Mouse (Mus musculus) left cerebral cortex, adult 11 months (tissue): ENCODE results near the gene Fgf4.

Source experiments
- DNase-seq: peaks from one replicate; pipeline ENCODE4 v3.0.0; 2022; ENCODE audit warnings: low spot score

Fgf4 gene

DNA sequence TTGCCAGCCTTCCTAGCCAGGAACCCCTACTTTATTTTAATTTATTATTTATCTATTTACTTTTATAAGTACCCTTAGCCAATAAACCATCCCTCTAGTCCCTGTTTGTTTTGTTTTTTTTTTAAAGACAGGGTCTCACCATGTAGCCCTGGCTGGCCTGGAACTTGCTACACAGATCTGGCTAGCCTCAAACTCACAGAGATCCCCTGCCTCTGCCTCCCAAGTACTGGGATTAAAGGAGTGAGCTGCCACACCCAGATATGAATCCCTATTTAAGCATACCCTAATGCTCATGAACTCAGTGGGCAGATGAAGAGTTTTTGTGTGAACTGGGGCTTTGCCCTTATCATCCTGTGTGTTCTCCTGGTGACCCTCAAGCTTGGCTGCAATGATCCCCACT, at the start of gene Fgf4:
Gene Fgf4, plus strand, starts transcription at position 301 of the 400 bp plus-strand sequence.
- DNase-seq = no peak

DNA sequence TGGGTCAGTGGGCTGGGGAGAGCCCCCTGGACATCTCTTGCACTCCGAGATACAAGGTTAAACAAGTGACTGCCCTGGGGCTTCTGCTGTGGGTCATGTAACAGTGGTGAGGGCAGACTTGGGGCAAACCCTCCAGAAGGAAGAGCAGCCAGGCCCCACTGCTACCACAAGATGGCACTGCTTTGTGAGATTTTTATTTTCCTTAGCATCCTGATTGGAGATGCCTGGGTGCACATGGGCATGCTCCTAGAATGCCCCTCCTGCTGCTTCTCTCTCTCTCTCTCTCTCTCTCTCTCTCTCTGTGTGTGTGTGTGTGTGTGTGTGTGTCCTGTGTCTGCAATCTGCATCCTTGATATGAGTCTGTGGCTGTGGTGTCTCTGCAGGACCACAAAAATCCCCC, 48.7 kb upstream of the Fgf4 start:
- peak; percentile 11 for DNase-seq

DNA sequence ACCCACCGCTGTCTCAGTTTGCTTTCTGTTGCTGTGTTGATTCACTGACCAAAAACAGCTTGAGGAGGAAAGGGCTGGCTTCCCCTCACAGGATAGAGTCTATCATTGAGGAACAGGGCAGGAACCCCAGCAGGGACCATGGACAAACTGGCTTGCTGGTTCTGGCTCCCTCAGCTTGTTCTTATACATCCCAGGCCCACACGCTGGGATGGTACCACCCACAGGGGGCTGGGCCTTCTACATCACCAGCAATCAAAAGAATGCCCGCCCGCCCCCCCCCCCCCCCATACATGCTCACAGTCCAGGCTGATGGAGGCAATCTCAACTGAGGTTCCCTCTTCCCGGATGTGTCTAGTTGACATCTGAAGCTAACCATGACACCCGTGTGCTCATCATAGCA, 40.1 kb upstream of the Fgf4 start:
- DNase-seq = no peak

DNA sequence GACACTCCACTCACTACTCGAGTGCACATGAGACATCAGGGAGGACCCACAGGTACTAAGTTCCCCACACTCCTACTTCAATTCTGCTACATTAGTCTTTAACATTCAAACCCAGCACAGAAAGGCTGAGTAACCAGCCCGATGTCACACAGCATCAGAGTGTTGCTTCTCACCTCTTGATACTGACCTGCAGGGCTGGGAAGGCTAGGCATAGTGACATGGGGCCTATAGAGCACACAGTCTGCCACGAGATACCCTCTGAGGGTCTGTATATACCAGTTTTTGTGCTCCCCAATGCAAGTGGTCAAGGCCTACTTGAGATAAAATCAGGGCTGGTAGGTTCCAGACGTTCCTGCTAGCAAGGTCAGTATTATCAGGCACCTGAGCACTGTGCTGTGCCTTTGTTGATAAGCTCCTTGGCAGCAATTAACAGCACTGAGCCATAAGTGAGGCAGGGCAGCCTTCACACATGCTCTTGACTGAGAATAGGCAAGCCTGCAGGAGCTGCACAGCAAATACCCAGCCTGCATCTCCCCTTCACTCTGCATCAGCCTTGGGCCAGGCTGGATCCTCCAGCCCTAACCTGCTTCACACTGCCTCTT, 39.1 kb upstream of the Fgf4 start:
- no peak for DNase-seq

DNA sequence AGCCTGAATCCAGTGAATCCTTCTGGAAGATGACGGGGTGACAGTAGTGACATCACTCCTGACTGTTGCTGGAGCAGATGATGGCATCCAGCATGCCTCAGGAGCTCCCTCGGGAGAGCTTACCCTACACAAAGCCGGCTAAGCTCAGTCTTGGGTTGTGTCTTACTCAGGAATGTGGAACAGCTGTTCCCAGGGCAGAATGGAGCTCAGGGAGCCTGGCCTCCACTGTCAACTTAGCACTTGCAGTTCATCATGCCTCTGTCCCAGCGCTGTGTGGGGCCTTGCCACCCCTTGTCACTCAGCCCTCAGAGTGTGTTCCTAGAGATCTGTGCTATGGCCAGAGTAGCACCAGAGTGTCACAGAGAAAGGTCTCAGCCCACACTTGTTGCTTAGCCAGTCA, 35.6 kb upstream of the Fgf4 start:
- DNase-seq = no peak

DNA sequence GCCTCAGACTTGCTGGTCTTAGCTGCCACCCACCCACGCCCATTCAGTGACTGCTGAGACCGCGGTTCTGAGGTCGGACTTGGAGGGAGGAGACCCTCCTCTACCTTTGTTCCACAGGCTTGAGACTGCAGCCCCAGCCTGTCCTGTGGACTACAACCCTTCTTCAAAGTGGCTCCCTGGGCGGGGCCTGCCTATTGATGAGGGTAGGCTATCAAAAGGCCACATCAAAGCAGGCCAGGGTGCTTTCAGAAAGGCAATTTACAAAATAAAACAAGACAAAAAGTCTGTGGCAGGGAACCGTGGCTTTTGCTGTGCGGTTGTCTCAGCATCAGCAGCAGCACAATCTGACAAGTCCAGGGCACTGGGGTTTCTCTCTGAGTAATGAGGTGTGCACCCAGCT, 25.3 kb upstream of the Fgf4 start:
- DNase-seq = no peak

DNA sequence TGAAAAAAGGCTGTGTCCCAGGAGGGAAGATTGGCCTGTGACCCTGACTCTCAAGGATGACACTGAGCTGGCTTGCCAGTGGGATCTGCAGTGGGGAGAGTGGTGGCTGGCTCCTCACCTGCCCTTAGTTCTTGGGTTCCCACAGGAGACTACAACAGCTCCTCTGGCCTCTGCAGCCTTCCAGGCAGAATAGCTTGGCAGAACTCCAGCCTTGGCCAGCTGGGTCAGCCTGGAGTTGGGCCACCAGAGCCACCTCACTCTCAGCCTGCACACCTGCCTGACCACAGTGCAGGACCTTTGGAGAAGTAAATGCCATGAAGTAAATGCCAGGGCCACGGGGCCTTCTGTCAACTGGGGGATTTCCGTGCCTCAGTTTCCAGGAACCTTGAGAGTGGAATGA, 23.2 kb upstream of the Fgf4 start:
- DNase-seq = no peak

DNA sequence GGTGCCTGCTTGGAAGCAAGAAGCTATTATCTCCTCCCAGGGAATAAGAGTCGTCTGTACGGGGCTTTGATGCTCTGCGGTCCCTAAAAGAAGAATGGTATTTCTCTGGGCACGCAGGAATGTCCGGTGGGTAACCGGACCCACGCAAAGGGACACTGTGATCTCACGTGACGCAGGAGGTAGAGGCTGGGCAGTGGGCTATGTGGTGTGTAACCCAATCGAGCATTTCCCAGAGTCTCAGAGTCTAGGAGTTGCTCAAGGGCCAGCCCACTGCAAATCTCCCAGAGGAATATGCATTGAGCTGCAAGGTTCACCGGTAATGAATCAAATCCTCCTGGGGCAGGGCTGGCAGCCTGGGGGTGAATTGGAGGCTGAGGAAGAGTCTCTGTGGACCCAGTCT, 18.8 kb upstream of the Fgf4 start:
- DNase-seq = no peak

DNA sequence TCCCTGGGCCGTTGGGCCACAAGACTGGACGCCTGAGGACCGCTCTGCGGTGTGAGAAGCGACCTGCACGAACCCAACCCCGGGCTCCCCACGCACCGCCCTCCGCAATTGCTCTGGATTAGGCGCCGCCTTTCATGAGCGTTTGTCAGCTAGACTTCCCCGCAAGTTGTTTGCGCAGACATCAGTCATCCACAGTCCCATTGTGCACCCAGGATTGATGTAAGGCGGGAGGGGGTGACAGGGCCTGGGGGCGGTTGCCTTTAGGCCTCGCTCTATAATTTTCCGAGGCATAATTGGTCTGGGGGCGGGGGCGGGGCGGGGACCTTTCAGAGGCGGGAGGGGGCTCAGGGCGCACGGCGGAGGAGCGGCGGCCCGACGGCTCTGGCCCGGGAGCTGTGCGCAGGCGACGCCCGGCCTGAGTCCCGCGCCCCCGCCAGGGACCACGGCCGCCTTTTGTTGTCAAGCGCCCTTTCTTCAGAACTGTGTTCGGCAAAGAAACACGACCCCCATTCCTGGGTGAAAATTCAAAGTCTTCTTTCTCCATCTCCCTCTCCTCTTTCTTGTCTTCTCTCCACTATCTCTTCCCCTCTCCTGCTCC, 9.2 kb upstream of the Fgf4 start, which contains the start of gene Fgf3:
Gene Fgf3, plus strand, starts transcription at position 193 of the 598 bp plus-strand sequence.
- no peak for DNase-seq

DNA sequence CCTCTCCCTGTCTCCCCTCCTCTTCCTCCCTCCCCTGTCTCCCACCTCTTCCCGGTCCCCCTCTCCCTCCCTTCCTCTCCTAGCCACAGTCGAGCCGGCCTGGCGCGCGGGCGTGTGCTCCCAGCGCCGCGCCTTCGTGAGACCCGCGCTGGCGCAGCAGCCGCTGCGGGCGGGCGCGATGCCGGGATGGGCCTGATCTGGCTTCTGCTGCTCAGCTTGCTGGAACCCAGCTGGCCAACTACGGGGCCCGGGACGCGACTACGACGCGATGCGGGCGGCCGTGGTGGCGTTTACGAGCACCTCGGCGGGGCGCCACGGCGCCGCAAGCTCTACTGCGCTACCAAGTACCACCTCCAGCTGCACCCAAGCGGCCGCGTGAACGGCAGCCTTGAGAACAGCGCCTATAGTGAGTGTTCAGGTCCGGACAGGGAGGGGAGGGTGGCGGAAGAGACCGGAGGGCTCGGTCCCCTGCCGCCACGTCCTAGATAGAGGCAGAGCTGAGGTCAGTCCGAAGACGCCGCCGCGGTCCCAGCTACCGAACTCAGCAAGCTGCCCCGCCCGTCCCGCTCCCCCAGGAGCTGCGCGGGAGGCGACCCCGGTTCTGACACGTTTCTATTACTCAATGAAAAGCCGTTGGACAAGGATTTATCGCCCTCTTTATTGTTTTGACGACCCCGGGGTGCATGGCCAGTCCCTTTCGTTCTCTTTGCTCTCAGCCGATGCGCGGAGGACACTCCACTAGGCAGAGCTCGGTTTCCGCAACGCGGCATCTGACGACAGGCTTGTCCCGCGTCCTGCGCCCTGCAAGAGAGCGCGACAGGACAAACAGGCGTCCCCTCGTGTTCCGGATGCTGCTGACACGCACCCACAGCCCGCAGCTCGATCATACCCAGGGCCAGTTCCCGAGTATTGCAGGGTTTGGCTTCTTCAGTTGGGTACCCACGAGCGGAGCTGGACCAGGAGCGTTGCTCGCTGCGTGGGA, 8.4 kb upstream of the Fgf4 start:
- no peak for DNase-seq

DNA sequence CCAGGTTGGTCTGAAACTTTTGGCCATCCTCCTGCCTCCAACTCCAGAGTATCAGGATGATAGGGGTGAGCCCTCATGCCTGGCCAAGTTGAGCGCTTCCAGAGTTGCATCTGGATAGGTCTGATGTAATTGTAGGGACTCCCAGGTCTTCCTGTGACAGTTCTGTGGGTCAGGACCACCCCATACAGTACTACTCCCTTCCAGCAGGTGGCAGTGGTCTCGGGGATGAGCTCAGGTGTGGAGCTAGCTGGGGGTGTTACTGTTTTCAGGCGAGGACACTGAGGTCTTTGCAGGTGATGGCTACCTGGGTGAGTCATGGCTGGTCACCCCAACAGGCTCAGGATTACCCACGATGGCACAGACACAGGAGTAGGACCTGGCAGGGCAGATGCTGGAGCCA, 1.0 kb upstream of the Fgf4 start:
- no peak for DNase-seq

DNA sequence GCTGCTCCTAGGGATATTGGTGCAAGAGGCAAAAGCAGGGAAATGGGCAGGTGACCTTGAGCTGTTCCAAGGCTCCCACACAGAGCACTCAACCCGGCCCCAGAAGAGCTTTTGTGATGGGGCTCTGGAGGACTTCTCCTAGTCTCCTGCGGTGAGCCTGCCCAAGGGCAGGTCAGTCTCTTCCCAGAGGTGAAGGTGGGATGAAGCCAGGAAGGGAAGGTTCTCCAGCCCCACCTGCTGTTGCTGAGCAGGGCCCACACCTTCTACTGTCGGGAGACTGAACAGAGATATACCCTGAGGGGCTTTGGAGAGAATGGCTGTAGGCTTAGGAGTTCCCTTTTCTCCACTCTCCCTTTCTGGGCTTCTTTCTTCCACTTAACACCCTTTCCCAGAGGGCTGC, 4.2 kb downstream of the Fgf4 start:
- no peak for DNase-seq

DNA sequence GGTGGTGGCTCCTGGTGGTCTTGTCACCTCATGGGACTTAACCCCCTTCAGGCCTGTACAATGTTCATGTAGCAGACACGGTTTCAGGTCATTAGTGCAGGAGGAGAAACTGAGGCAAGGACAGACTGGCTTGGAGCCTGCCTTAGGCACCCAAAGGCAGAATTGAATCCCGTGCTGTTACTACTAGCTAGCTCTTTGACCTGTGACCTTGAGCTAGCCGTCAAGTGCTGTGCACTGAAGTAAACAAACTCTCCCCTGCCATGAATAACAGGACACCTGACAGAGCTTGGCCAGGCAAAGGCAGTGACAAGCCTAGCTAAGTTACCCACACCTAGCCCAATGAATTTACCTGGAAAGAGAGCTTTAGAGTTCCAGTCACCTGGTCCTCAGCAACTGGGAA, 7.8 kb downstream of the Fgf4 start:
- no peak for DNase-seq

DNA sequence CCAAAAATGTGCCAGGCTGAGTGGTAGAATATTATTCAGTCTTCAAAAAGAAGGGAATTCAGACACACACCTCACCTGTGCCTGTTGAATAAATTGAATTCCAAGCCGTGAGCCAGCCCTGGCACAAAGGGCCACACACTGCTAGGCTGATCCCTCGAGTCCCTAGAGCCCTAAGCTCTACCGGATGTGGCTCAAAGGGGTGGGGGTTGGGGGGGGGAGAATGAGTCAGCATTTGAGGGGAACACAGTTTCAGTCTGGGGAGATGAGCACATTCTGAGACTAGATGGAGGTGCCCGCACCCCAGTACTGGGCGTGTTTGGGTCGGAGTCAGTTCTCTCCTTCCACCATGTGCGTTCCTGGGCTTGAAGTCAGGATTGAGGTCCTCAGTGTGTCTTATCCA, 10.0 kb downstream of the Fgf4 start:
- no peak for DNase-seq

DNA sequence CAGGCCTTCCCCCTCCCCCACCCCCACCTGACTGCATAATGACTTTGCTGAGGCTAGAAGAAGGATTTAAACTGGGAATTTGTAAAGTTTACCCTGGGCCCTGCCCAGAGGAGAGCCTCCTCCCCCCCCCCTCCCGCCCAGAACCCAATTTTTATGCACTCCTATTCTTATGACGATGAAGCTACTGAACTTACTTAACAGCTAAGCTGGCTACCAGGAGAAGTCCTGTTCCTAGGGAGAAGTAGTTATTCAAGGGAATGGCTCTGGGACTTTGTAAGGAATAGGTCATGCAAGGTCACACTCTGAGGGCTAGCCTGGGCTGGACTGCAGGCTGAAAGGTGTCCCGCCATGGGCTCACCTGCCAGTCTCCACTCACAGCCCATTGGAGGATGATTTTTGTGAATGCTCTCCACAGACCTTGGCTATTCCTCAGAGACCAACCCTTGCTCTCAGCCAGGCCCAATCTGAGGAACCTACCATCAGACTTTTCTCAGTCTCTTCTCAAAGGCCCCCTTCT, 10.7 kb downstream of the Fgf4 start:
- DNase-seq = no peak

DNA sequence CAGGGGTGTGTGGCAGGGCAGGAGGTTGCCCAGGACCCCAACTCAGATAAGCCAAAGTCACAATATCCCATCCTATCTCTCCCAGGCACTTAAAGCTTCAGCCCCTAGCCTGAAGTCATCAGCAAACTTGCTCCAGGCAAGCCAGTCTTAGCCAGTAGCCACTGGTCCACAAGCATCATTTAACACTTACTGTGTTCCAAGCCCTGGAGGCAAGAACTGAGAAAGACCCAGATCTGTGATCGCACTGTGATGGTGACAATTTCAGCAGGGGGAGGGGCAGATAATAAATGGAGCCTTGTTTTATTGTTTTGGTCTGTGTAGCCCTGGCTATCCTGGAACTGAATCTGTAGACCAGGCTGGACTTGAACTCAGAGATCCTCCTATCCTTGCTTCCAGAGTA, 11.5 kb downstream of the Fgf4 start:
- DNase-seq = no peak

DNA sequence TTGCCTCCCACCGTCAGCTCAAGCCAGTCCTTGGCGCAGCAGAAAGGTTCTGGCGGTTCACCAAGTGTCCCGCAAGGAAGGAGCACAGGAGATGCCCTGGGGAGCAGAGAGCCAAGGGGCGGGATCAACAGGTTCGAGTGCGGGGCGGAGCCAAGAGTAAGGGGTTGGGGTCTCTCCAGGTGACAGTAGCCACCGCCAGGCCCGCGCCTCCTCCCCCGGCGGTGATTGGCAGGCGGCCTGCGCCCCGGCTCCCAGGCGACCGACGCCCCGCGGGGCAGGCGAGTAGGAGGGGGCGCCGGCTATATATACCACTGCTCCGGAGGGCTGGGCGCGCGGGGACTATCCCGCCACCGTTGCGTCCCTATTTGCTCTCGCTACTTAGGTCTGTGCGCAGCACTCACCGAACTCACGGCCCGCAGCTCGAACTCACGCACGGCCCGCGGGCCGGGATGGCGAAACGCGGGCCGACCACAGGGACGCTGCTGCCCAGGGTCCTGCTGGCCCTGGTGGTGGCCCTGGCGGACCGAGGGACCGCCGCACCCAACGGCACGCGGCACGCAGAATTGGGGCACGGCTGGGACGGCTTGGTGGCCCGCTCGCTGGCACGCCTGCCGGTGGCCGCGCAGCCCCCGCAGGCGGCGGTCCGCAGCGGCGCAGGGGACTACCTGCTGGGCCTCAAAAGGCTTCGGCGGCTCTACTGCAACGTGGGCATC, 14.0 kb downstream of the Fgf4 start:
- no peak for DNase-seq

DNA sequence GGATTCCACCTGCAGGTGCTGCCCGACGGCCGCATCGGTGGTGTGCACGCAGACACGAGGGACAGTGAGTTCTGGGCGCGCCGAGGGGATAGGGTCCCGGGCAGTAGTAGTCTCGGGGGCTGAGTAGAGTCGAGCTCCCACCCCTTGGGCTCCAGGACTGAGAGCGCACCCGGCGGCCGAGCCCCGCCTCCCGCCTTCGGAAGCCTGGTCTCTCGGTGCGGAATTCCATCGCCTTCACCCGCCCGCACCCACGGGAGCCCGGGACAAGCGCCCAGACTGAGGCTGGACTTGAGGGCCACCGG, 14.6 kb downstream of the Fgf4 start:
- no peak for DNase-seq

DNA sequence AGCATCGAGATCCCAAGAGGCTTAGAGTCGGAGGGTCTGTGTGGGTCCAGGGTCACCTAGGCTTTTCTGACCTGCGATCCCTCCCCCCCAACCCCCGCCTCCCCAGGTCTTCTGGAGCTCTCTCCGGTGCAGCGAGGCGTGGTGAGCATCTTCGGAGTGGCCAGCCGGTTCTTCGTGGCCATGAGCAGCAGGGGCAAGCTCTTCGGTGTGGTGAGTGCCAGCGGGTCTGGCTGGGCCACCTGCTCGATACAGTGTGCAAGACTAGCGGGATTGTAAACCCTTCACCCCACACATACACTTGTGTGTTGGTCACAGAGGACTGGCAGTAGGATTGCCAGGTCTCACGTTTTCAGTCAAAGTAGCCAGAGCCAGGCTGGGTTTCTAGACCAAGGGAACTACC, 15.0 kb downstream of the Fgf4 start:
- no peak for DNase-seq

DNA sequence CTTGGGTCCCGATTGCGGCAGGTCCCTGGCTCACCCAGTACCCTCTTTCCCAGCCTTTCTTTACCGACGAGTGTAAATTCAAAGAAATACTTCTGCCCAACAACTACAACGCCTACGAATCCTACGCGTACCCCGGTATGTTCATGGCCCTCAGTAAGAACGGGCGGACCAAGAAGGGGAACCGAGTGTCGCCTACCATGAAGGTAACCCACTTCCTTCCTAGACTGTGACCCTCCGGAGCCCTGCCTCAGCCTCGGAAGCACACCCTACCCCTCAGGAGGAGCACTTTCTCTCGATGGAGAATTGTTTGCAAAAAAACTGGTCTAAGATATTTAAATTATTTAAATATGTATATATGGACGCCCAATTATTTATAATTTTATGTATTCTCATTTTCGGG, 15.5 kb downstream of the Fgf4 start:
- DNase-seq = no peak

DNA sequence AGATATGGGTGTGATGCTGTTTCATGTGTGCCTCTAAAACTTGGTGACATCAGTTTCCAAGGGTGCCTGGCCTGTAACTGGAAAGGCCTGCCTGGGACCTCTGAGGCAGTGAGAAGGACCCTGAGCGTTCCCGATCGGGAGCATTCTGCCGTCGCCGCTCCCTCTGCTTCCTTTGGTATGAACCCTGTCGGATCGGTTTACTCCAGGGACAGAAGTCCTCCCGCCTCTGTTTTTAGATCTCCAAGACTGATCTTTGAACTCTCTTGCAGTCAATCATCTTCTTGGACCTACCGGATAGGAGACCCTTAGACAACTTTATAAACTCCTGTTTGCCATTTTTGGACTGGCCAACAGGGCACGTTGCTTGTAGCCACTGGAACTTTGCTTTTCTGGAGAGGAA, 16.0 kb downstream of the Fgf4 start:
- no peak for DNase-seq

DNA sequence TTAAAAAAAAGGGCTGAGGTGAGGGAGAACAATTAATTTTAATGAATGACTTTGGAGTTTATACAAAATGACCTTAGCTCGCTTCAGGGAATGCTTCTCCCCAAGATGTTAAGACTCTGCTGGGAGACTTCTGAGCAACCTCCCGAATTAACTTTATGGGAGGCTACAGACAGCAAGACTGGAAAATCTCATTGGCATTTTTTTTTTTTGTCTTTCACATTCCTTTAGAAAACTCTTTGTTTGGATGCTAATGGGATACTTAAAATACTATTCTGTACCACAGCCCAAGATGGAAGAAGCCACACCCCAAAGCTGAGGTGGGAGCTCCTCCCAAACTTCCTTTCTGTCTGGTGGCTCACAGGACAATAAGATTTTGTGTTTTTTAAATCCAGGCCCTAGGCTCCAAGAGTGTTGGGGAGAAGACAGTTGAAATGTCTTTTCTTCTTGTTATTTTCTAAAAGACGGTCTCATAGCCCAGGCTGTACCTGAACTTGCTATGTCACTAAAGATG, 17.0 kb downstream of the Fgf4 start:
- DNase-seq = no peak
